Mouse (Mus musculus) midbrain, embryonic 15.5 days (tissue): Measurements from ENCODE around the gene Dcaf5. TPM values are rescaled to one million over a fixed set of nuclear protein-coding genes. Genes with fewer than 3 reads are reported as not detected.

Experiments
- ATAC-seq: fragments of 200-750 bp; cut with Nextera tagmentation; replicated peaks from 2 replicates; pipeline ENCODE4 v1.8.0; 2017; ENCODE audit warnings: moderate TSS enrichment
- H3K27ac ChIP-seq: fragments of 300-500 bp; sonication (generic); 2 replicates; pipeline ENCODE4 v1.5.1; 2015; ENCODE audit warnings: mild to moderate bottlenecking, inconsistent platforms
- H3K27me3 ChIP-seq: fragments of 300-500 bp; sonication (generic); replicated peaks from 2 replicates; pipeline ENCODE4 v1.6.1; 2015; ENCODE audit warnings: inconsistent platforms
- H3K36me3 ChIP-seq: fragments of 300-500 bp; sonication (generic); replicated peaks from 2 replicates; pipeline ENCODE4 v1.6.1; 2015; ENCODE audit warnings: inconsistent platforms
- H3K4me1 ChIP-seq: fragments of 300-500 bp; sonication (generic); 2 replicates; pipeline ENCODE4 v1.6.1; 2015; ENCODE audit warnings: inconsistent platforms
- H3K4me2 ChIP-seq: fragments of 300-500 bp; sonication (generic); 2 replicates; pipeline ENCODE4 v1.6.1; 2015; ENCODE audit warnings: inconsistent platforms, mild to moderate bottlenecking, moderate library complexity
- H3K4me3 ChIP-seq: fragments of 300-500 bp; sonication (generic); 2 replicates; pipeline ENCODE4 v1.5.1; 2015; ENCODE audit warnings: mild to moderate bottlenecking, inconsistent platforms
- H3K9ac ChIP-seq: fragments of 300-500 bp; sonication (generic); 2 replicates; pipeline ENCODE4 v1.6.1; 2015; ENCODE audit warnings: mild to moderate bottlenecking, inconsistent platforms
- H3K9me3 ChIP-seq: fragments of 300-500 bp; sonication (generic); 2 replicates; pipeline ENCODE4 v1.6.1; 2016; ENCODE audit warnings: inconsistent platforms
- WGBS: fragments of 180-500 bp; shearing (Covaris S2); methylation state at CpG from one replicate; pipeline ENCODE4 v1.1.7; 2015; ENCODE audit warnings: mixed read lengths; 5-methylcytosine and 5-hydroxymethylcytosine counted together
- polyA plus RNA-seq: library from polyadenylated mRNA; unstranded; fragments of >200 nt; fragmentation: Nextera tagmentation; extraction: Ambion mirVana; gene quantifications from 2 replicates; pipeline ENCODE4 v1.2.1, GENCODE M21; 2015

The Dcaf5 gene
- polyA plus RNA-seq, 1 experiment from 2014 or later = 26.6 TPM

DNA sequence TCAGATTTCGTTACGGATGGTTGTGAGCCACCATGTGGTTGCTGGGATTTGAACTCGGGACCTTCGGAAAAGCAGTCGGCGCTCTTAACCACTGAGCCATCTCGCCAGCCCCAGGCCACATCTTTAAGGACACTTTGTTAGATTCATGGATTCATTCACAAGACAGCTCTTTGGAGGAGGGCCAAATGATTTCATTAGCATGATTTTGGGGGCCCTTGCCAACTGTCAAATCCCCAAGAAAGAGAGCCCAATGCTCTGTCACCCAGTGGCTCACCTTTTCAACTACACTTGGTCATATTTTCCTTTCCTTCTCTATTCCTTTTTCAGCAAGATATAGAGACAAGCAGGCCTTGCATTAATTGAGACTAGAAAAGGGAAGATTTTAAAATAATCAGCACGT, 63.5 kb downstream of the Dcaf5 start:
- 88% methylated on average over 8 of the region's 8 CpGs for WGBS

DNA sequence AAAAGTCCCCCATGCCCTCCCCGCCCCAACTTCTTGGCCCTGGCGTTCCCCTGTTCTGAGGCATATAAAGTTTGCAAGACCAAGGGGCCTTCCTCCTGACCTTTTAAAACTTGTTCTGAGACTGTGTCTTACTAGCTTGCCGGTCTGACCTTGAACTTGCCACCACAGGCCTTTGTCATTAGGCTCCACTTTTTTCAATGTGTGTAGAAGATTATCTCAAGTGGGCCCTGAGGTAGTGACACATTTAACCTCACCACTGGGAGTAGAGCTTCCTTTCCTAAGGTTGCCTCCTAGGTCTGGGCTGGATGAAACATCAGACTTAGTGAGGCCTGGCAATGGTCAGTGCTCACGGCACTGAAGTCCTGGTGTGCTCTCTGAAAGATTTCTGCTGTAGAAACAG, 69.2 kb downstream of the Dcaf5 start:
- H3K4me3 ChIP-seq = no peak overlapping the region
- H3K27ac ChIP-seq = no peak overlapping the region
- H3K4me2 ChIP-seq = no peak overlapping the region
- no peak for ATAC-seq
- peaks cover 4% of the 10 kb centered on the region for H3K4me1 ChIP-seq
- no peak overlapping the region for H3K9ac ChIP-seq
- no peaks in the 10 kb centered on the region for H3K9me3 ChIP-seq
- peaks cover 4% of the 10 kb centered on the region; the same call in 1 of the 2 replicates for H3K36me3 ChIP-seq
- WGBS = 91% methylated on average over 4 of the region's 4 CpGs
- H3K27me3 ChIP-seq = no peaks in the 10 kb centered on the region

More for the DNA sequence above, 63.5 kb downstream of the Dcaf5 start:
- Histone ChIP-seq H3K9ac (no peak overlapping the region), H3K27ac (no peak overlapping the region), H3K4me2 (no peak overlapping the region), H3K36me3 (peaks cover 11% of the 10 kb centered on the region; the same call in 1 of the 2 replicates), H3K4me3 (no peak overlapping the region), H3K27me3 (no peaks in the 10 kb centered on the region), H3K4me1 (no peaks in the 10 kb centered on the region), H3K9me3 (no peaks in the 10 kb centered on the region)
- ATAC-seq = no peak

DNA sequence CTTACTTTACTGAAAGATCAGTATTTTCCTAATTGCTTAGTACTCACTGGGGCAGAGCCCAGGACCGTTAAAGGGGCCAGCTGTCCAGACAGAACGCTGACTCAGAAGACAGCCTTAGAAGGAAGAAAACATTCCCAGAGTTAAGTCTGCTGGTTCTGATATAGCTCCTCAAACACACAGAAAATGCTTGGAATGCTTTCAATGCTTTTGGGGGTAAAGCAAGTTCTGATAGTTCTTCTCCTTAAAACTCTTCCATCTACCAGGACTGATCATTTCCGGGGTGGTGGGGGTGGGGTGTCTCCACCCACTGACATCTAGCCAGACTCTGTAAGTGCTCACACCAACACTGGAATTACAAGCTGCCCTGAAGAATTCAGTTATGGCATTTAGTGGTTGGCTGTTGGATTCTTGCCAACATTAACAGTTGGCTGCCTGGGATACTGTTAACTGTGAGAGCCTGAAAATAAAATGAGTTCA, 70.4 kb downstream of the Dcaf5 start:
- Histone ChIP-seq H3K27ac (no peak overlapping the region), H3K36me3 (peaks cover 4% of the 10 kb centered on the region; the same call in 1 of the 2 replicates), H3K27me3 (no peaks in the 10 kb centered on the region), H3K9me3 (no peaks in the 10 kb centered on the region), H3K9ac (no peak overlapping the region), H3K4me2 (no peak overlapping the region), H3K4me3 (no peak overlapping the region), H3K4me1 (peaks cover 4% of the 10 kb centered on the region)
- no peak for ATAC-seq
- WGBS = 60% methylated on average over 3 of the region's 3 CpGs

DNA sequence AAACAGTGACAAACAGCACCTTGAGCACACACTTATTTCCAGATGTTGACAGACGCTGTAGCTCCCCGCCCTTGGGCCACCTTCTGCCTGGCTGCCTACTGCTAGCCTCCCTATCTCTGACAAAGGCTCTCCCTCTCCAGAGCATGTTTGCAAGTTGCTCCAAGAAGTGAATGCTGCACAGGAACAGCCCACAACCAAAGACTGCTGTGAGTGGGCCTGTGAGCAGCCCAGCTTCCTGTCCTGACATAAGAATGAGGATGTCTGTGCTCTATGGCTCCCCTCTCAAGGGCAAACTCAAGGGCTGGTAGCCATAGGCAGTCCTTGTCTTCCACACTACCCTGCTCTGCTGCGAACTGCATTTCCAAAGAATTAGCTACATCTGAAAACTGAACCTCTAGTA, 71.1 kb downstream of the Dcaf5 start:
- Histone ChIP-seq H3K27ac (no peak overlapping the region; the same call in 1 of the 2 replicates), H3K9me3 (no peaks in the 10 kb centered on the region), H3K4me3 (no peak overlapping the region), H3K4me1 (peaks cover 4% of the 10 kb centered on the region), H3K9ac (no peak overlapping the region), H3K36me3 (peaks cover 4% of the 10 kb centered on the region; the same call in 1 of the 2 replicates), H3K27me3 (no peaks in the 10 kb centered on the region), H3K4me2 (no peak overlapping the region)
- ATAC-seq = no peak
- WGBS = 88% methylated on average over 3 of the region's 3 CpGs

DNA sequence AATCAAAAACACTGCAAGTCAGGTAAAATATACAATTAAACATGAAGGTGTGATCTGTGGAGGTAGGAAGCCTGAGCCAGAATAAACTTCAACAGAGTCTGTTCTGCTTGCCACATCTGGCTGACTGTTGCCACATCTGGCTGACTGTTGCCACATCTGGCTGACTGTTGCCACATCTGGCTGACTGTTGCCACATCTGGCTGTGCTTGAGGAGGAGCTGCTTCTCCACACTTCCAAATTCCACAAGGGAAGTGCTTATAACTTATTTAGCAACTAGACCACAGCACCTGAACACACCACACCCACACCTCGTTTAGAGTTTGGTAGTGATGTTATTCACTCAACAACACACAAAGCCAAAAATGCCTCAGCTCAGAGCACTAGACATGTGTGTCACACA, 74.7 kb downstream of the Dcaf5 start:
- Histone ChIP-seq H3K27me3 (no peaks in the 10 kb centered on the region), H3K27ac (no peak overlapping the region), H3K9me3 (no peaks in the 10 kb centered on the region), H3K4me2 (no peak overlapping the region), H3K9ac (no peak overlapping the region), H3K4me1 (peaks cover 4% of the 10 kb centered on the region), H3K36me3 (peaks cover 4% of the 10 kb centered on the region; the same call in 1 of the 2 replicates), H3K4me3 (no peak overlapping the region)
- WGBS = 81% methylated on average over 1 of the region's 1 CpGs
- no peak for ATAC-seq

DNA sequence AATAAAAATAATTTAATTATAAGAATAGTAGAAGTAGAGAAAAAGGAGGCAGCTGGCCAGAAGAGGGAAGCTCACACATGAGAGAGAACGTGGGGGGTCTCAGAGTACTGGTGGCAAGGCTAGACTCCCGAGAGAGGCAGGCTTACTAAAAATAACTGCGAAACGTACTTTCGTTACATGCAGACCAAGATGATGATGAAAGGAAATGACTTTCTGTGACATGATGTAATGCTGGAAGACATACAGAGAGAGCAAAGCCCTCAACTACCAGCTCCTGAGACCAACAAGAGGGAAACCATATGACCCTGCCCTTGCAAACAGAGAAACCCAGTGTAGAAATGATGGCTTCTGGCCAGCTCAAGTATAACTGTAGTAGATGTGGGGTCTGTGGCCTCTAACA, 76.1 kb downstream of the Dcaf5 start:
- Histone ChIP-seq H3K4me1 (peaks cover 2% of the 10 kb centered on the region), H3K9me3 (no peaks in the 10 kb centered on the region), H3K9ac (no peak overlapping the region), H3K36me3 (peaks cover 4% of the 10 kb centered on the region; the same call in 1 of the 2 replicates), H3K4me3 (no peak overlapping the region), H3K27me3 (no peaks in the 10 kb centered on the region), H3K27ac (no peak overlapping the region), H3K4me2 (no peak overlapping the region)
- ATAC-seq = no peak
- WGBS = 60% methylated on average over 5 of the region's 5 CpGs

DNA sequence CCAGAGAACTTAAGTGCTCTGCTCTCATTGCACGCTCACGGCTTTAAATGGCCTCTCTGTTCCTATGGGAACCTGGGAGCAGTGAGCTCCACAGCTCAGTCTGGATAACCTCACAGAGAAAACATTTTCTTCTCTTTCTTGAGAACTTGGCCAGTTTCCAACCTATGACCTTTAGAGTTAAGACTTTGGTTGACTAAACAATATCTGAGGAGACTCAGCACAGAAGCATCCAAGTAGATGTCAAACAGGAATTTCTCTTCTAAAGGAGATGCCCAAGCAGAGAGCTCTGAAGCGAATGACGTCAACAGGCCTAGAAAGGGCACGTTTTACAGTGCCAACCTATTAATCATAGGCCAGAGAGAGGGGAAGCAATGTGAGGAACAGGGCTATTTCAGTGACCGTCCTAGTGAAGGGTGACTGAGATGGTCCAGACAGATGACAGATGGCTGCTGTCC, 91.6 kb downstream of the Dcaf5 start:
- ATAC-seq = no peak
- Histone ChIP-seq H3K27ac (no peak overlapping the region), H3K9ac (no peak overlapping the region), H3K27me3 (no peaks in the 10 kb centered on the region), H3K4me2 (no peak overlapping the region), H3K4me1 (no peaks in the 10 kb centered on the region), H3K36me3 (peaks cover 3% of the 10 kb centered on the region; the same call in 1 of the 2 replicates), H3K4me3 (no peak overlapping the region), H3K9me3 (no peaks in the 10 kb centered on the region)
- 73% methylated on average over 6 of the region's 6 CpGs for WGBS

DNA sequence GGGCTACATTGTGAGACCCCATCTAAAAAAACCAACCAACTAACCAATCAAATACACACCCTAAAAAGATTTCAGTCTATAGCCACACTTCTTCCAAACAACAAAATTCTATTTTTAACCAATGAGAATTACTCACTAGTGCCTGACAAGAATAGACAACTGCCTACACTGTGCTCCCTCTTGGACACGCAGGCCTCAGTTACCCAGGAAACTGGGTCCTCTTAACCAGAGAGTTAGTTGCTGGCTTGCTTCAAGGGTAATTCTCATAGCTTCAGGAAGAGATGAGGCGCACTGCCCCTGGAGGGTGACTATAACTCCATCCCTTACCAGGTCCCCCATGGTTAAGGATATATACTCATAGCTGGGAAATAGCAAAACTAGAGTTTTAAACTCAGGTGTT, 95.5 kb downstream of the Dcaf5 start:
- H3K4me3 ChIP-seq = no peak overlapping the region
- H3K27me3 ChIP-seq = no peaks in the 10 kb centered on the region
- no peak overlapping the region for H3K4me2 ChIP-seq
- H3K27ac ChIP-seq = no peak overlapping the region
- no peak overlapping the region for H3K9ac ChIP-seq
- no peaks in the 10 kb centered on the region for H3K4me1 ChIP-seq
- H3K9me3 ChIP-seq = no peaks in the 10 kb centered on the region
- WGBS = 92% methylated on average over 2 of the region's 2 CpGs
- peaks cover 23% of the 10 kb centered on the region; the same call in 1 of the 2 replicates for H3K36me3 ChIP-seq
- ATAC-seq = no peak

DNA sequence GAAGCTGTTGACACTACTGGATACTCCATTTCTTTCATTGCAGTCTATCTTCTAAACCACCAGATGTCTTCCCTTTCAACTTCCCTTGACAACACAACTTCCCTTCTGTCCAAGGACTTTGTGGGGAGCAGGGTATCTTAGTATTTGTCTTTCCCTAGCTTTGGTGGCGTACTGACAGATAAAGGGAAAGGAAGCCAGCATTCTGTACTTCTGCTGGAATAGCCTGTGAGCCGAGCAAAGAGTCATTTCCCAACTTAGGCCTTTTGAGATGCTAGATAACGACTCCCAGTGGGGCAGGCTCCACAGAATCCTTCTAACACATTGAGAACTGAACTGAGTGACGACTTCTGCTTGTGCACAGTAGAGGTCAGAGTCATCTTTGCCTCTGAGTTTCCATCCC, 102.2 kb downstream of the Dcaf5 start:
- Histone ChIP-seq H3K4me2 (no peak overlapping the region), H3K9me3 (no peaks in the 10 kb centered on the region), H3K9ac (no peak overlapping the region), H3K4me1 (no peaks in the 10 kb centered on the region), H3K36me3 (peaks cover 13% of the 10 kb centered on the region; the same call in 1 of the 2 replicates), H3K27me3 (no peaks in the 10 kb centered on the region), H3K27ac (no peak overlapping the region), H3K4me3 (no peak overlapping the region)
- 60% methylated on average over 4 of the region's 4 CpGs for WGBS
- no peak for ATAC-seq

DNA sequence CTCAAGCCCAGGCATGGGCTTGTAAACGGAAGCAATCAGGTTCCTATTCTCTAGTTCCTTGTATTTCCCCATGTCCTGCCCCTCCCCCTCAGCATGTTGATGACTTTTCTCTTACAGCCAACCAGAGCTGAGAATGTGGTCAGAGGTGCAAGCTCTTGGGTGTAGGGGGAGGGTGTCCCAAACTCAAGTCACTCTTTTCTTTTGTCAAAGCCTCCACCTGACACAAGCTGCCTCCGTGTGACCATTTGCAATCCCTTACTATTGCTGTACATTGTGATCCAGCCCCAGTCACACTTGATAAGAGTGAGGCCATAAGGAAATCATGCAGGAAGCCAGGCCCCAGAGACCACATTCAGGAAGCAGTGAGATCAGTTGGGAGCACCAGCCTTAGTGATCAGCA, 104.8 kb downstream of the Dcaf5 start:
- H3K4me2 ChIP-seq = no peak overlapping the region
- no peaks in the 10 kb centered on the region for H3K36me3 ChIP-seq
- no peaks in the 10 kb centered on the region for H3K27me3 ChIP-seq
- H3K27ac ChIP-seq = no peak overlapping the region
- no peaks in the 10 kb centered on the region for H3K4me1 ChIP-seq
- H3K9ac ChIP-seq = no peak overlapping the region
- no peaks in the 10 kb centered on the region for H3K9me3 ChIP-seq
- no peak overlapping the region for H3K4me3 ChIP-seq
- WGBS = 26% methylated on average over 2 of the region's 2 CpGs
- no peak for ATAC-seq

DNA sequence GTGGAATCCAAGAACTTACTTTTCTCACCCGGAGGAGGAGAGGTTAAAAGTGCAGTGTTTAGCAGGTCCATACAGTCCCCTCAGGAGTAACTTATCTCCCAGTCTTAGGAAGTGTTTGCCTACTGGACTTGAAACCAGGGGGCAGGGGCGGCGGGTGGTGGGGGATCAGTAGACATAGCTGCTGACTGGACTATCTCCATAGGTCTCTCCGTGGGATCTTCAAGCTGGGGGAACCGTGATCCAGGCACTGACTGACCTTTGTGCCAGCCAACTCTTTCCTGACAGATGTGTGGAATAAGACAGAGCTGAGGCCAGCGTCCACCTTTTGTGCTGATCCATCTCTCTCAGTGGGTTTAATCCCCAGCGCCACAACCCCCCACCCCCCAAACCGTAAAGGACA, 105.6 kb downstream of the Dcaf5 start:
- Histone ChIP-seq H3K9ac (no peak overlapping the region), H3K4me2 (no peak overlapping the region), H3K4me3 (no peak overlapping the region), H3K36me3 (no peaks in the 10 kb centered on the region), H3K4me1 (no peaks in the 10 kb centered on the region), H3K9me3 (no peaks in the 10 kb centered on the region), H3K27me3 (no peaks in the 10 kb centered on the region), H3K27ac (no peak overlapping the region)
- 72% methylated on average over 8 of the region's 8 CpGs for WGBS
- no peak for ATAC-seq

DNA sequence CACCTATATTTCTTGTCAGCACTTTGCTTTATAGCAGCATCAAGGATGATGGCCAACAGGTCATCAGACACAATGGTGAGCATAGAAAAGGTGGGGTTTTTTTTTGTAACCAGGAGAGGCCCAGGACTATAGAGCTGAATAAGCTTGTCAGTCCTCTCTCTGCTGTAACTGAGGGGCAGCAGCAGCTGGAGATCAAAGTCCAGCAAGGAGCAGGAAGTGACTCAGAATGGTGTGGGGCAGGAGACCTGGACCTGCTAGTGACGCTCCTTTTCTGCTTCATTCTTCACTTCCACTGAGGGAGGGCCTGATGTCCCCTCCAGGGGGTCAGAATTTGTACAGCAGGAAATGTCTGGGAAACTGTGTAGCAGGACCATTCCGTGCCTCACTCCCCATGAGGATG, 106.8 kb downstream of the Dcaf5 start:
- Histone ChIP-seq H3K36me3 (no peaks in the 10 kb centered on the region), H3K9ac (no peak overlapping the region), H3K27ac (no peak overlapping the region), H3K27me3 (no peaks in the 10 kb centered on the region), H3K4me2 (no peak overlapping the region), H3K4me1 (no peaks in the 10 kb centered on the region), H3K9me3 (no peaks in the 10 kb centered on the region), H3K4me3 (no peak overlapping the region)
- 60% methylated on average over 2 of the region's 2 CpGs for WGBS
- no peak for ATAC-seq

DNA sequence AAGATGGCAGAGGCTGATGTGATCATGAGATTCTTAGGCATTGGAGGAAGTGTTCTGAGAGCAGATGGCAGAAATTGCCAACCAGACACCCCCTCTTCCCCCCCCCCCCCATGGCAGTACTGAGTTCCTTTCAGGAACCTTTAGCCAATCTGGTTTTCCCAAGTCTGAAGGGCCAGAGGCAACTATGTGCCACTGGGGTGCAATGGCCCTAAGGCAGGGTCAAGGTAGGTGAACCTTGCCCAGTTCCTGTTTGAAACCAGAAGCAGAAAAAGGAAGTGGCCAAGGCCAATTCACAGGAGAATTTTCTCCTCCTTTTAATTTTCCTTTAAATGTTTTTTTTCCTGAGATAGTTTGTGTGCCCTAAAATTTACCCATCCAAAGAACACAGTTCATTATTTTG, 110.4 kb downstream of the Dcaf5 start:
- Histone ChIP-seq H3K9me3 (no peaks in the 10 kb centered on the region), H3K9ac (no peak overlapping the region), H3K4me2 (no peak overlapping the region), H3K36me3 (no peaks in the 10 kb centered on the region), H3K4me1 (no peaks in the 10 kb centered on the region), H3K27ac (no peak overlapping the region), H3K27me3 (no peaks in the 10 kb centered on the region), H3K4me3 (no peak overlapping the region)
- ATAC-seq = no peak
